ENCODE assay signal across 8 mouse cellular contexts in the genomic region with DNA sequence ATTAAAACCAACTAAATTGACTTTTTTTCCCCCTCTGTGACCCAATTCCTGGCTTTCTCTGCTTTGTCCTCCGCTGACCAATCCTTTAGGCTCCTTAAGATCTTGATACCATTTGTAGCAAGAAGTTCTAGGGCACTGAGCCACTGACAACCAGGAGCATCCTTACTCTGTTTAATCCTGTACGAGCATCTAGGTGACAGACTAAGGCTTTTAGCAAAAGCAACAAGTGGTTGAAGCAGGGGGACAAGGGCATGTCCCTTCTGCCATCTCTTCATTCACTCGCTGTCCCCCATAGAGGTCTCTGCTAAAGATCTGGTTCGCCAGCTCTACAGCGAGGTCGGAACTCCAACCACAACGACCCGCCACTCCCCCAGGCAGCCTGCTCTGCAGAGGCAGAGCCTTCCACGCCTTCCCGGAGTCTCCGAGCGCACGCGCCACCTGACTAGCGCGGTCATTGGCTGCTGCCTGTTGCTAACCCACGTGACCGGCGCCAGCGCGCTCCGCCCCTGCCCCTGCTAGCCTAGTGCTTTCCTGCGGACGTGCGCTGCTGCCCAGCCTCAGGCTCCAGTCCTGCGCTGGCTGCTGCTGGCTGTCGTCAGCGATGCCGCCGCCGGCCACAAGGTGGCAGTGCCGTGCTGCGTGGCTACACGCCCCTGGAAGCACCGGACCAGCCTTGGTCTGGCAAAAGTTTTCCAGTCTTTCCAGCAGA.
DNase-seq lines count a peak whose midpoint lies in the region; ATAC-seq lines count a peak whose summit lies in the region.

No protein-coding gene starts in this region.

- H3K9me3 ChIP-seq in hindbrain, embryonic 12.5 days (replicated peaks) = no peaks in the 10 kb centered on the region

- H3K4me3 ChIP-seq in hindbrain, embryonic 12.5 days = peak overlapping the region; percentile 21

- ATAC-seq in hindbrain, embryonic 12.5 days (ENCODE audit: low FRiP score) = peak; percentile 98

- H3K27me3 ChIP-seq in hindbrain, embryonic 12.5 days = peaks cover 27% of the 10 kb centered on the region

- peaks cover 16% of the 10 kb centered on the region for H3K4me1 ChIP-seq in hindbrain, embryonic 12.5 days

- WGBS in hindbrain, embryonic 12.5 days = 2% methylated on average over 35 of the region's 35 CpGs

- H3K36me3 ChIP-seq in hindbrain, embryonic 12.5 days = no peaks in the 10 kb centered on the region

- H3K9ac ChIP-seq in hindbrain, embryonic 12.5 days = peak overlapping the region; percentile 33

- H3K27ac ChIP-seq in hindbrain, embryonic 12.5 days = no peak overlapping the region; the same call in none of the 2 replicates

- peak; percentile 97 for DNase-seq in Muller cell, postnatal 12 days (ENCODE audit: inconsistent ontology term)
- peak; percentile 97 for DNase-seq in cerebellum, adult 9-11 months
- DNase-seq in frontal cortex, postnatal 10 days (ENCODE audit: low spot score in 2 of 2) = peak; percentile 97 to 99
- DNase-seq in layer of hippocampus, postnatal 14 days (ENCODE audit: low spot score in 2 of 2) = peak; percentile 97 to 99
- DNase-seq in lung, postnatal 14 days = peak; percentile 100
- peak; percentile 91 for DNase-seq in retina, adult 2 months (ENCODE audit: low read depth, low spot score)
- DNase-seq in thymus, postnatal 36 days = peak; percentile 99 to 100

- H3K4me2 ChIP-seq in hindbrain, embryonic 12.5 days (replicated peaks) = peak overlapping the region; percentile 54
